Mouse (Mus musculus) NIH3T3 (cell line): ENCODE measurements at regions not wholly inside any gene's neighbourhood (a gene's known extent, or its start where the extent isn't known, plus 50 kb on each side); places are given as distances from the start of the nearest gene placed in this dataset.
"Not testable (repeated sequence)": the region's sequence is repeated elsewhere in the genome, so short reads cannot be mapped to it uniquely, and the experiment has no call there.

Experiments
- DNase-seq: peaks from one replicate; pipeline ENCODE4 v3.0.0-alpha.2; 2012; ENCODE audit warnings: low read depth

- DNase-seq = peak; percentile 36
Measured at GRCm38 (mm10) chr13:58663316-58663715, 52.6 kb upstream of the Slc28a3 start.

GRCm38 (mm10) chr13:58668664-58669063 lies 58.0 kb upstream of the Slc28a3 start:
- no peak for DNase-seq

GRCm38 (mm10) chr13:58670206-58670605 lies 59.5 kb upstream of the Slc28a3 start:
- DNase-seq = peak; percentile 27

- DNase-seq = not testable (repeated sequence)
Measured at GRCm38 (mm10) chr13:58675611-58676010, 64.9 kb upstream of the Slc28a3 start.

- no peak for DNase-seq
Measured at GRCm38 (mm10) chr13:58677521-58677920, 66.8 kb upstream of the Slc28a3 start.

- DNase-seq = no peak
Measured at GRCm38 (mm10) chr13:58679663-58680062, 69.0 kb upstream of the Slc28a3 start.

- DNase-seq = no peak
Measured at GRCm38 (mm10) chr13:58686822-58687221, 76.1 kb upstream of the Slc28a3 start.

- no peak for DNase-seq
Measured at GRCm38 (mm10) chr13:58687609-58688008, 76.9 kb upstream of the Slc28a3 start.

GRCm38 (mm10) chr13:58688249-58688648 lies 77.6 kb upstream of the Slc28a3 start:
- no peak for DNase-seq

GRCm38 (mm10) chr13:58694703-58695102 lies 84.0 kb upstream of the Slc28a3 start:
- no peak for DNase-seq

- no peak for DNase-seq
Measured at GRCm38 (mm10) chr13:58695964-58696363, 85.3 kb upstream of the Slc28a3 start.

- DNase-seq = no peak
Measured at GRCm38 (mm10) chr13:58700021-58700420, 89.3 kb upstream of the Slc28a3 start.

GRCm38 (mm10) chr13:58704141-58704540 lies 93.5 kb upstream of the Slc28a3 start:
- no peak for DNase-seq

- DNase-seq = no peak
Measured at GRCm38 (mm10) chr13:58716584-58716983, 89.8 kb upstream of the Ntrk2 start.

- DNase-seq = no peak
Measured at GRCm38 (mm10) chr13:58730500-58731105, 75.8 kb upstream of the Ntrk2 start.

- DNase-seq = peak; percentile 2
Measured at GRCm38 (mm10) chr13:58732776-58733175, 73.6 kb upstream of the Ntrk2 start.

- no peak for DNase-seq
Measured at GRCm38 (mm10) chr13:58733615-58734014, 72.8 kb upstream of the Ntrk2 start.

GRCm38 (mm10) chr13:58735577-58735976 lies 70.8 kb upstream of the Ntrk2 start:
- no peak for DNase-seq

GRCm38 (mm10) chr13:58740731-58741130 lies 65.6 kb upstream of the Ntrk2 start:
- DNase-seq = no peak

- no peak for DNase-seq
Measured at GRCm38 (mm10) chr13:58746056-58746455, 60.3 kb upstream of the Ntrk2 start.

- DNase-seq = no peak
Measured at GRCm38 (mm10) chr13:58747685-58748084, 58.7 kb upstream of the Ntrk2 start.

- no peak for DNase-seq
Measured at GRCm38 (mm10) chr13:58756125-58756524, 50.2 kb upstream of the Ntrk2 start.
